Mouse (Mus musculus) CH12.LX (cell line): ENCODE data around the gene Cmtm7. TPM values are rescaled to one million over a fixed set of nuclear protein-coding genes. Genes with fewer than 3 reads are reported as not detected.

Source experiments
- DNase-seq: peaks from one replicate; pipeline ENCODE4 v3.0.0-alpha.2; 2013; ENCODE audit errors: extremely low read depth
- H3K27ac ChIP-seq: 2 replicates; pipeline ENCODE4 v1.5.1; 2012; ENCODE audit warnings: low read depth, mild to moderate bottlenecking, control low read depth, moderate library complexity; ENCODE audit not compliant: insufficient read depth
- H3K27me3 ChIP-seq: replicated peaks from 2 replicates; pipeline ENCODE3; 2012; ENCODE audit warnings: inconsistent platforms
- H3K36me3 ChIP-seq, 2 experiments: replicated peaks in 1 of 2; 2 replicates each; pipeline versions ENCODE3 to v1.6.1; 2012; ENCODE audit warnings: inconsistent platforms in 1 of 2, low read length in 1 of 2, mild to moderate bottlenecking in 1 of 2, mixed read lengths in 1 of 2, moderate library complexity in 1 of 2; ENCODE audit not compliant: control insufficient read depth in 1 of 2, insufficient read depth in 1 of 2
- H3K4me1 ChIP-seq, 2 experiments: 2 replicates each; pipeline ENCODE4 v1.6.1; 2012; ENCODE audit warnings: inconsistent platforms in 1 of 2, moderate library complexity in 1 of 2; ENCODE audit not compliant: insufficient read depth in 2 of 2, control insufficient read depth in 1 of 2
- H3K4me2 ChIP-seq: 2 replicates; pipeline ENCODE4 v1.6.1; 2012; ENCODE audit warnings: low read depth, mild to moderate bottlenecking, control low read depth; ENCODE audit not compliant: poor library complexity, insufficient read depth, severe bottlenecking
- H3K4me3 ChIP-seq, 3 experiments: fragments of 150-350 bp in 1 of 3; sonication (generic) in 1 of 3; replicated peaks in 1 of 3; 2 replicates each; pipeline versions ENCODE3 to v1.5.1; 2011 to 2012; ENCODE audit warnings: low read depth in 2 of 3, low read length in 2 of 3, mild to moderate bottlenecking in 2 of 3, moderate library complexity in 2 of 3, control low read depth in 1 of 3, improper control_type of control experiment in 1 of 3, inconsistent platforms in 1 of 3, mixed read lengths in 1 of 3; ENCODE audit not compliant: poor library complexity in 1 of 3
- H3K79me2 ChIP-seq: replicated peaks from 2 replicates; pipeline ENCODE4 v1.6.1; 2012; ENCODE audit warnings: mild to moderate bottlenecking, moderate library complexity; ENCODE audit not compliant: control insufficient read depth, poor library complexity, insufficient read depth, severe bottlenecking; ENCODE audit errors: extremely low read depth
- H3K9ac ChIP-seq: 2 replicates; pipeline ENCODE4 v1.6.1; 2012; ENCODE audit warnings: low read depth, mild to moderate bottlenecking, control low read depth, moderate library complexity; ENCODE audit not compliant: insufficient read depth
- H3K9me3 ChIP-seq: replicated peaks from 2 replicates; pipeline ENCODE3; 2012; ENCODE audit warnings: low read length, inconsistent platforms, mixed read lengths
- CHD1 ChIP-seq: IDR thresholded peaks from 2 replicates; pipeline ENCODE4 v1.6.1; 2012; ENCODE audit warnings: low read depth, low read length, improper control_type of control experiment, inconsistent platforms
- CHD2 ChIP-seq: IDR thresholded peaks from 2 replicates; pipeline ENCODE4 v1.6.1; 2011; ENCODE audit warnings: low read length, improper control_type of control experiment
- ELF1 ChIP-seq: IDR thresholded peaks from 2 replicates; pipeline ENCODE4 v1.6.1; 2014; ENCODE audit warnings: low read depth, mild to moderate bottlenecking, inconsistent platforms, low read length, improper control_type of control experiment
- ETS1 ChIP-seq: conservative IDR thresholded peaks from 2 replicates; pipeline ENCODE4 v1.6.1; 2012; ENCODE audit warnings: low read depth, mild to moderate bottlenecking, inconsistent platforms, low read length, improper control_type of control experiment, moderate library complexity
- GABPA ChIP-seq: IDR thresholded peaks from 2 replicates; pipeline ENCODE4 v1.6.1; 2012; ENCODE audit warnings: low read depth, low read length, improper control_type of control experiment, inconsistent platforms; ENCODE audit not compliant: insufficient replicate concordance
- HCFC1 ChIP-seq: IDR thresholded peaks from 2 replicates; pipeline ENCODE4 v1.6.1; 2012; ENCODE audit warnings: low read depth, mild to moderate bottlenecking, inconsistent platforms, low read length, improper control_type of control experiment
- IRF4 ChIP-seq: IDR thresholded peaks from 2 replicates; pipeline ENCODE4 v1.6.1; 2014; ENCODE audit warnings: low read depth, mild to moderate bottlenecking, inconsistent platforms, low read length, improper control_type of control experiment
- JUN ChIP-seq: IDR thresholded peaks from 2 replicates; pipeline ENCODE4 v1.6.1; 2011; ENCODE audit warnings: low read depth, mild to moderate bottlenecking, low read length, improper control_type of control experiment, moderate library complexity; ENCODE audit not compliant: insufficient read depth
- KAT2A ChIP-seq: IDR thresholded peaks from 2 replicates; pipeline ENCODE4 v1.6.1; 2012; ENCODE audit warnings: low read length, improper control_type of control experiment, inconsistent platforms; ENCODE audit not compliant: insufficient replicate concordance
- MAX ChIP-seq: IDR thresholded peaks from 2 replicates; pipeline ENCODE4 v1.6.1; 2011; ENCODE audit warnings: low read length, improper control_type of control experiment
- MAZ ChIP-seq: IDR thresholded peaks from 2 replicates; pipeline ENCODE4 v1.6.1; 2012; ENCODE audit warnings: low read depth, mild to moderate bottlenecking, inconsistent platforms, low read length, improper control_type of control experiment, moderate library complexity
- MEF2A ChIP-seq: IDR thresholded peaks from 2 replicates; pipeline ENCODE4 v1.6.1; 2014; ENCODE audit warnings: low read depth, mild to moderate bottlenecking, inconsistent platforms, low read length, improper control_type of control experiment, borderline replicate concordance
- MXI1 ChIP-seq: IDR thresholded peaks from 2 replicates; pipeline ENCODE4 v1.6.1; 2011; ENCODE audit warnings: mild to moderate bottlenecking, low read depth, low read length, improper control_type of control experiment
- NRF1 ChIP-seq: IDR thresholded peaks from 2 replicates; pipeline ENCODE4 v1.6.1; 2014; ENCODE audit warnings: low read depth, mild to moderate bottlenecking, inconsistent platforms, low read length, improper control_type of control experiment, moderate library complexity
- TBP ChIP-seq: conservative IDR thresholded peaks from 2 replicates; pipeline ENCODE4 v1.6.1; 2011; ENCODE audit warnings: low read depth, low read length, improper control_type of control experiment
- UBTF ChIP-seq: IDR thresholded peaks from 2 replicates; pipeline ENCODE4 v1.6.1; 2012; ENCODE audit warnings: low read depth, mild to moderate bottlenecking, inconsistent platforms, low read length, improper control_type of control experiment, moderate library complexity
- USF1 ChIP-seq: IDR thresholded peaks from 2 replicates; pipeline ENCODE4 v1.6.1; 2014; ENCODE audit warnings: low read depth, mild to moderate bottlenecking, inconsistent platforms, low read length, improper control_type of control experiment
- ZKSCAN1 ChIP-seq: IDR thresholded peaks from 2 replicates; pipeline ENCODE4 v1.6.1; 2012; ENCODE audit warnings: low read depth, inconsistent platforms, low read length, improper control_type of control experiment, borderline replicate concordance
- dilution Hi-C: fragments of 300-500 bp; cut with MboI; formaldehyde crosslinking; loops from 2 replicates; pipeline ENCODE4 v1.14.3; 2020; ENCODE audit warnings: low sequenced_read_pairs; ENCODE audit not compliant: extremely low pct_unique_long_range_greater_than_20kb, extremely low pct_ligation_motif_present
- in situ Hi-C: fragments of 300-500 bp; cut with MboI; formaldehyde crosslinking; loops from 3 replicates; pipeline ENCODE4 v1.14.3; 2019; ENCODE audit warnings: low sequenced_read_pairs, low pct_ligation_motif_present, low pct_unique_long_range_greater_than_20kb, mixed read lengths
- polyA plus RNA-seq: library from polyadenylated mRNA; unstranded; fragments of >175 nt; gene quantifications from 2 replicates; pipeline ENCODE4 v1.2.1, GENCODE M21; 2012; ENCODE audit warnings: low read depth; ENCODE audit not compliant: insufficient read length
- total RNA-seq, 2 experiments: library from RNA; depleted of rRNA; stranded (reverse); fragments of 300-350 nt in 1 of 2; fragments of >200 nt in 1 of 2; gene quantifications; 2 replicates each; pipeline ENCODE4 v1.2.3; 2012 to 2014

Gene Cmtm7
- total and polyA plus RNA-seq, 3 experiments: 45.5 to 80.8 (median 46.0) TPM

GRCm38 (mm10) chr9:114775272-114775671 lies 6.4 kb downstream of the Cmtm7 start:
- H3K4me1 ChIP-seq: peaks cover 21 to 68% of the 10 kb centered on the region in 2 experiments
- no peak overlapping the region for H3K4me3 ChIP-seq
- no peak for TF ChIP-seq ZKSCAN1
- TF ChIP-seq ETS1: no peak
- TF ChIP-seq IRF4: no peak
- TF ChIP-seq JUN: no peak
- TF ChIP-seq MEF2A: no peak
- no peak for TF ChIP-seq MAZ
- TF ChIP-seq ELF1: no peak
- no peak for TF ChIP-seq CHD1
- TF ChIP-seq MAX: no peak
- no peak for TF ChIP-seq KAT2A
- no peak for TF ChIP-seq CHD2
- TF ChIP-seq, all 38 proteins: peak for 0
- in situ Hi-C loops: no loop called here
- no peaks in the 10 kb centered on the region for H3K27me3 ChIP-seq
- peaks cover 21 to 58% of the 10 kb centered on the region in 2 experiments for H3K36me3 ChIP-seq
- H3K4me2 ChIP-seq: no peak overlapping the region
- H3K9ac ChIP-seq: no peak overlapping the region
- H3K79me2 ChIP-seq: peaks cover 16% of the 10 kb centered on the region
- dilution Hi-C loops: no loop called here
- H3K27ac ChIP-seq: no peak overlapping the region
- peaks cover 9% of the 10 kb centered on the region for H3K9me3 ChIP-seq
- no peak for DNase-seq

- peaks cover 9% of the 10 kb centered on the region for H3K9me3 ChIP-seq
- peaks cover 21 to 62% of the 10 kb centered on the region in 2 experiments for H3K36me3 ChIP-seq
- TF ChIP-seq UBTF: no peak
- TF ChIP-seq USF1: no peak
- no peak for TF ChIP-seq NRF1
- no peak for TF ChIP-seq GABPA
- no peak for TF ChIP-seq MXI1
- no peak for TF ChIP-seq HCFC1
- TF ChIP-seq TBP: no peak
- TF ChIP-seq ZKSCAN1: no peak
- peaks cover 21 to 69% of the 10 kb centered on the region in 2 experiments for H3K4me1 ChIP-seq
- in situ Hi-C loops: no loop called here
- H3K27me3 ChIP-seq: no peaks in the 10 kb centered on the region
- no peak overlapping the region for H3K27ac ChIP-seq
- H3K4me3 ChIP-seq: no peak overlapping the region
- no peak overlapping the region for H3K4me2 ChIP-seq
- peaks cover 12% of the 10 kb centered on the region for H3K79me2 ChIP-seq
- DNase-seq: no peak
- dilution Hi-C loops: no loop called here
- H3K9ac ChIP-seq: no peak overlapping the region
These were observed 7.0 kb downstream of the Cmtm7 start for GRCm38 (mm10) chr9:114774629-114775028.
